Mouse (Mus musculus) small intestine, adult 2 months (tissue): ENCODE data around the gene Arl14ep.

Experiments
- CTCF ChIP-seq: fragments of 200-500 bp; IDR thresholded peaks from 2 replicates; pipeline ENCODE4 v1.5.1; 2012; ENCODE audit warnings: low read depth, mild to moderate bottlenecking, control low read depth, inconsistent platforms, low read length, moderate library complexity, mixed read lengths; ENCODE audit not compliant: insufficient replicate concordance, insufficient read length; ENCODE audit errors: extremely low read depth
- POLR2A ChIP-seq: fragments of 200-500 bp; IDR thresholded peaks from 2 replicates; pipeline ENCODE4 v1.6.1; 2012; ENCODE audit warnings: low read depth, mild to moderate bottlenecking, control low read depth, inconsistent platforms, low read length, moderate library complexity

DNA sequence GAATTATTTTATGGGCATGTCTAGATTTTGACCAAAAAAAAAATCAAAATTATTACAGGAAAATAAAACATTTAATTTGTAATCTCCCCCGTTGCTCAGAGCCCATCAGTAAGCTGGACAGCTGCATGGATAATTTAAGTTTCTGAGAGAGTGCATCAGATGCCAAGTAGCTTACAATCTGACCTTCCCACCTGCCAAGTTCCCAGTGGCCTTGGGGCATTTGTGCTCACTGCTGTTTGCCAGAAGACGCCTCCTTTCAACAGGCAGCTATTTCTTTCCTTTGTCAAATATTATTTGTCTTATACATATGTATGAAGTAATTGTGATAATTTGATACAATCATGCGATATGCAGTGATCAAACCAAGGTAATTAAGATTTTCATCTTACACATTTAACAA is 44.3 kb downstream of the Arl14ep start:
- TF ChIP-seq CTCF = no peak
- no peak for TF ChIP-seq POLR2A
